Mouse (Mus musculus) inflammation-experienced regulatory T-cells, adult 6 months (primary cell): Measurements from ENCODE around the gene Art2b. TPM values are rescaled to one million over a fixed set of nuclear protein-coding genes. Genes with fewer than 3 reads are reported as not detected.
"Not testable (repeated sequence)": the region's sequence is repeated elsewhere in the genome, so short reads cannot be mapped to it uniquely, and the experiment has no call there.

Source experiments
- ATAC-seq: one replicate; pipeline ENCODE4 v1.8.0; 2017
- polyA plus RNA-seq, 3 experiments: library from polyadenylated mRNA; unstranded; fragments of 100-300 nt; shearing (Covaris generic); gene quantifications; one replicate each; pipeline ENCODE4 v1.2.1; 2017

Gene Art2b
- polyA plus RNA-seq, 3 experiments from 2014 or later, result 72.4 to 156 (median 144) TPM

GRCm38 (mm10) chr7:101559393-101559792 lies 26.0 kb downstream of the Art2b start:
- not testable (repeated sequence) for ATAC-seq

GRCm38 (mm10) chr7:101557391-101557790 lies 28.0 kb downstream of the Art2b start:
- no peak for ATAC-seq

GRCm38 (mm10) chr7:101555473-101555872 lies 29.9 kb downstream of the Art2b start:
- ATAC-seq, result peak; percentile 84

GRCm38 (mm10) chr7:101551530-101551929 lies 33.9 kb downstream of the Art2b start:
- peak; percentile 0 for ATAC-seq

- peak; percentile 22 for ATAC-seq
Measured at GRCm38 (mm10) chr7:101550686-101551485, 34.5 kb downstream of the Art2b start.

GRCm38 (mm10) chr7:101549266-101549665 lies 36.1 kb downstream of the Art2b start:
- peak; percentile 18 for ATAC-seq

- ATAC-seq, result peak; percentile 67
Measured at GRCm38 (mm10) chr7:101547651-101548050, 37.7 kb downstream of the Art2b start.

- ATAC-seq, result no peak
Measured at GRCm38 (mm10) chr7:101541734-101542133, 43.7 kb downstream of the Art2b start.

- ATAC-seq, result peak; percentile 39
Measured at GRCm38 (mm10) chr7:101541132-101541531, 44.3 kb downstream of the Art2b start.

GRCm38 (mm10) chr7:101540684-101541083 lies 44.7 kb downstream of the Art2b start:
- ATAC-seq, result peak; percentile 27

GRCm38 (mm10) chr7:101539774-101540173 lies 45.6 kb downstream of the Art2b start:
- ATAC-seq, result no peak

GRCm38 (mm10) chr7:101538141-101538933 lies 47.1 kb downstream of the Art2b start:
- ATAC-seq, result peak; percentile 81

GRCm38 (mm10) chr7:101537541-101537940 lies 47.9 kb downstream of the Art2b start:
- ATAC-seq, result peak; percentile 44

- ATAC-seq, result no peak
Measured at GRCm38 (mm10) chr7:101535517-101535916, 49.9 kb downstream of the Art2b start.

- no peak for ATAC-seq
Measured at GRCm38 (mm10) chr7:101535102-101535501, 50.3 kb downstream of the Art2b start.

GRCm38 (mm10) chr7:101534428-101534827 lies 51.0 kb downstream of the Art2b start:
- no peak for ATAC-seq

Other genes with a start within 250 kb of the Art2b start
- gene Arap1, start 237.5 kb downstream of the Art2b start, polyA plus RNA-seq, result 10 to 100 TPM; 29.0 to 58.0 (median 41.3) TPM
- 10 to 100 TPM in 2 of 3 experiments, 1 to 10 TPM in 1; 6.7 to 39.0 (median 18.9) TPM for gene Gm45837, start 174.7 kb downstream of the Art2b start, polyA plus RNA-seq
- gene Pde2a, start 163.9 kb downstream of the Art2b start, polyA plus RNA-seq, result 10 to 100 TPM in 2 of 3 experiments, 1 to 10 TPM in 1; 6.1 to 36.2 (median 19.9) TPM
- 10 to 100 TPM in 2 of 3 experiments, 1 to 10 TPM in 1; 9.1 to 12.4 (median 10.7) TPM for gene Clpb, start 78.0 kb upstream of the Art2b start, polyA plus RNA-seq
- not detected for gene Phox2a, start 232.7 kb upstream of the Art2b start, polyA plus RNA-seq